Mouse (Mus musculus) spleen, postnatal 4 days (tissue): ENCODE data around the gene Zfp607a.
"Not testable (repeated sequence)": the region's sequence is repeated elsewhere in the genome, so short reads cannot be mapped to it uniquely, and the experiment has no call there.

Experiments
- DNase-seq, 2 experiments: peaks; one replicate each; pipeline ENCODE4 v3.0.0; 2022; ENCODE audit warnings: low spot score in 2 of 2

The Zfp607a gene

DNA sequence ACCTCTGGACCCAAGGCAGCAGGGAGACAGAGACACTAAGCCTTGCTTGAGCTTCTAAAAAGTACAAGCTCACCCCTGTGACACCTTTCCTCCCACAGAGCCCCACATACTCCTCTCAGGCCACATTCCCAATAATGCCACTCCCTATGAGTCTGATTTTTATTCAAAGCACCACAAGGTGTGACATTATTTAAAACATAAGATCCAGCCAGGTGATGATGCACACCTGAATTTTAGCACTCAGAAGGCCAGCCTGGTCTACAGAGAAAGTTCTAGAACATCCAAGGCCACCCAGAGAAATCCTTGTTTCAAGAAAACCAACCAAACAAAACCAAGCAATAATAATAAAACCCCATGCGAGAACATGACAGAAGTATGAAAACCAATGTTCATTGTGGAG, at the start of gene Zfp607a:
Gene Zfp607a (plus strand): TSS at position 301 of the 400 bp plus-strand sequence.
- DNase-seq: no peak

DNA sequence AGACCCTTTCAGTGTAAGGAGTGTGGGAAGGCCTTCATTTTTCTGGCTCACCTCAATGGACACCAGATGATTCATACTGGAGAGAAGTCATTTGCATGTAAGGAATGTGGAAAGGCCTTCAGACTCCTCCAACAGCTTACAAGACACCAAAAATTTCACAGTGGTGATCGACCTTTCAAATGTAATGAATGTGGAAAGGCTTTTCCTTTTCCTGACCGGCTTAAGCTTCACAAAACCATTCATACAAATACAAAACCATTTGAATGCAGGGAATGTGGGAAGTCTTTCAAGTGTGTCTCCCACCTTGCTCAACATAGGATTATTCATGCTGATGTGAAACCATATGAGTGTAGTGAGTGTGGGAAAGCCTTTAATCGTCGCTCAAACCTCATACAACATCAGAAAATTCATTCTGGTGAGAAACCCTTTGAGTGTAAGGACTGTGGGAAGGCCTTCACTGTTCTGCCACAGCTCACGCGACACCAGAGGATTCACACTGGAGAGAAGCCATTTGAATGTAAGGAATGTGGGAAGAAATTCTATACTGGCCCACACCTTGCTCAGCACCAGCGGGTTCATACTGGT, 38.7 kb upstream of the Zfp607a start:
- no peak for DNase-seq

DNA sequence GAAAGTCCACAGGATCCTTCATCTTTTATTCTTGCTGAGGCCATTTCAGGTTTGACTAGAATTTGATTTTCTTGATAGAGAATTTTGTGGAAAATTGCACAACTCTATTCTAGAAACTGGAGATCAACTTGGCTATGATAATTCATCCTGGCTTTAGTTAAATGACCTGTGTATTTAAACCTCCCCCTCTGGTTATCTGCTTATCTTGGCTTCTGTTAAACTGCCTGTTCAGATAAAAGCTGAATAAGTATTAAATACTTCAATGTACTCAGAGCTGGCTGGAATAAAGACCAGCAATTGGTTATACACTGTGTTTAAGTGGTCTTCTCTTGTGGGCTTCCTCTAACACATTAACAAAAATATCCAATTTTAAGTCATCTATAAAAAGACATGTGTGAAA, 34.7 kb upstream of the Zfp607a start:
- no peak for DNase-seq

DNA sequence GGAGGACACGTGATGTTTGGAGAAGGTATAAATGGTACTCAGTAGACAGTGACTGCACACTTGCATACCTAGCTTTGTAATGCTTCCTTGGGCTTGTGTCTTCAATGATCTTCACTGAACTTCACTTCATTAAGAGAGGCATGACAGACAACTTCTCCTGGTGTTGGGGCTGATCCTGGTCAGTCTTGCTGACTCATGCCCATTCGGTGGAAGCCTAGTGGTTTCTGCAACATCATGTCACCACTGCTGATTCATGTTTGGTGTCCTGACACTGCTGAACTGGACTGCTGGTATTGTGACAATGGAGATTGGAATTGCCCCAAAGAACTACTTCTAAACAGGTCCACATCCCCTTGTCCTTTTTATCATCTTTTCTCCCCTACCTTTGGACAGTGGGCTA, 23.2 kb upstream of the Zfp607a start:
- DNase-seq: no peak

DNA sequence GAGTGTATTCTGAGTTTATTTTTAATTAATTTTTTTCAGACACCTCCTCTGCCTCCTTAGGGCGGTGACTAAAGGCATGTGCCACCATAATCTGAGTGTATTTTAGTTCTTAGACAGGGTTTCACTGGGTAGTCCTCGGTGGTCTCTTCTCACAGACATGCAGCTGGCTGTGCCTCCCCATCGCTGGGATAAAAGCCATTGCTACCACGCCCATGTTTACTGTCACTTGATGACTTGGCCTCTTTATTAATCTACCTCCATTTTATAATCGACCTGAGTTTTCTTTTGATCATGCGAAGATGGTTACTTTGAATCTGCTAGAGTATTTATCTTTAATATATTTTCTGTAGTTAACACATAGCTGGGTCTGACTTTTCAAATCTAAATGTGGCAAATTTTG, 19.4 kb upstream of the Zfp607a start:
- no peak for DNase-seq

DNA sequence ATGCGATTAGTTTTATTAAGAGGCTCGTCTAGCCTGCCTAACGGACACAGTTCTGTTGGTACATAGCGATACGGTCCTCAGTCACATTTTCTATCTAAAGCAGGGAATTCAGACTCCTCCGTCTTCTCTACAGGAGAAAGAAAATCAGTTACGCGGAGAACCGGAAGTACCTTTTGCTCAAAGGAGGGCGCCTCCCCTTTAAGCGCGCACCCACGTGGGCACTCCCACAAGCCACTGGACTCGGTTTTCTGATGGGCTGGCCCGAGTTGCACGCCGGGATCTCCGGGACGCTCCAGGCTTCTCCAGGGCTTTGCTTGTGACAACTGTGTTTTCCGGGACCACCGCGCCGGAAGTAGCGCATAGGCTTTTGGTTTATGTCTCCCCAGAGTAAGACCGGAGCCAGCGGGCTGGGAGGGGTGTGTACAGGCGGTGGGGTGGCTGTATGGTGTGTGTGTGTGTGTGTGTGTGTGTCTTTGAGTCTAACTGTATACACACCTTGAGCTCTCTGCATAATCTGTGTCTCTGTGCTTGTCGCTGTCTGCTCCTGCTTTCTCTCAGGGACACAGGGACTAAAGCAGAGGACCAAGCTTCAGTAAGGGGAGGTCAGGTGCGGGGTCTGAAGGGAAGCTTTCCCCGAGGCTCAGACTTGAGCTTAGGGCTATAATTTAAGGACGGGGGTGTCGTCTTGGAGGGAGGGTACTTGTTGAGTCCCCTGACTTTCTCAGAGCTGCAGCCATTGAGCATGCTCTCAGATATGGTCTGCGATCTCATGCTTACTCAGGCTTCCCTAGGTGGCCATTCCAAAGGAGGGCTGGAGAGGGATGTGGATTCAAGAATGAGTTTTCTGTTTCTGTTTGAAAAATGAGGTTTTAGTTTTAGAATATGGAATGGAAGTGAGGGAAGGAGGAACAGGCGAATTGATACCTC, 18.7 kb upstream of the Zfp607a start, which contains the start of gene Zfp59:
Gene Zfp59 (plus strand): TSS at position 285 of the 927 bp plus-strand sequence.
- peak; percentile 74 to 85 for DNase-seq

DNA sequence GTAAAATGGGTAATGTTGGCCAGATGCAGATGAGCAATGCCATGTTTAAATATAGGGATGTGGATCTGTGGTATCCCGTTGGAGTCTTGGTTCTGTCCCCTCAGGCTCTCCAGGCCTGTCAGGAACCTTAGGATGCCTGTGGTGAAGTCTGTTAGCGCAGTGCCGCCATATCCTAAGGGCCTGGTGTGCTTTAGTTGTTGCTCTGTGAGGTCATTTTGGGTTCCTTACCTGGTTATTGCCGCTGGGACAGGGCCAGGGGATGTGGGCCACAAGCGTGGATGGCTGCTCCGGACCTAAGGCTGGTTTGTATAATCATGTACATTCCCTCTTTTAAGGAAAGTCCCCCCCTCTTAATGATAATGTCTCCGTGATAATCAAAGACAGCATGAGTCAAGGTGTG, 17.7 kb upstream of the Zfp607a start:
- DNase-seq: no peak

DNA sequence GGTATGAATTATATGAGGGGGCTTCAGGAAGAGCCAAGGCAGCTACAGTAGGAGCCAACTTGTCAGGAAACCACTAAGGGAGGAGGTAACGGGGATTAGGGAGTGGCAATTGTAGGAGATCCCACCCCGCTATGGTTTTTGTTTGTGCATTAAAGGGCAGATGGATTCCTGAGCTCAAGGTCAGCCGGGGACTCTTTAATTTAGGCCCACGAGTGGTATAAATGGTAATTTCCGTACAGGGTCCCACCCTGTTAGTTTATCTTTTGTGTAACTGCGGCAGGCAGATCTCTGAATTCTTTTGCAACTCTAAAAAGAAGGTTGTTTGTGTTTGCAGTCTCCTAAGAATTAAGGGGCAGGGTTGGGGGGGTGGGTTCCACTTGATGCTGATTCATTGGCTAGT, 17.2 kb upstream of the Zfp607a start:
- no peak for DNase-seq

DNA sequence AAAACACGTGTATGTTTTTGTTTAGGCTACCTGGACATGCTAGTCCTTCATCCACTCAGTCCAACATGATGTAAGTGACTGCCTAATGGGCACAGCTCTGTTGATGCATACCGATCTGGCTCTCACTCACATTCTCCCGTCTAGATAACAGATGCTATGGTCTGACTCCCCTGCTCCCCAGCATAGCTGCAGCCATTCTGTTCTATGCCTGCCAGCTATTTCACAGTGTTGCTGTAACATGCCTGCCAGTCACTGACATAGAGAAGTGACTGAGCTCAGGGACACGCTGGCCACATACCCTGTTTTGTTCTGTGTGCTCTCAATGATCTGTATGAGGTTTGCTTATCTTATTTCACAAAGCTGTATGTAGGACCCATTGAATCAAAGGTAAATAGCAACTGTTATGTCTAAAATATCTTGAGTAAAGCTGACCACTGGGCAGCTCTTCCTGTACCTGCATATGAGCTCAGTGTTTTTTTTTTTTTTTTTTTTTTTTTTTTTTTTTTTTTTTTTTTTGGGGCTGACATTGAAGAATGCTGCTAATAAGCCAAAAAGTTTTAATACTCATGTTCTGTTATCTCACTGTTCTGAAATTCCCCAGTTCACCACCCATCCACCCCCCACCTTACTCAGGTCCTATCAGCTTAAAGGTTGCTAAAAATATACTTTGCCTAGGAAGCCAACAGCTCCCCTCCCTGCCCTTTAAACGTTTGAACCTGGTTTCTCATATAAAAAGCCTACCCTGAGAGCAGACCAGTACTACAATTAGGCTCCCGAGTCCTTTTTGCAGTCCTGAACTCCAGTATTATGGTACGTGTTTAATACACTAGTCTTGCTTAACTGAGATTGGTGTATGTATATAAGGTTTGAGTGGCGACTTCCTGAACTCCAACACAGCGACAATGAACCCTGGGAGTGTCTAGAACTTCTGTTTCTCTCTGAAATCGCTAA, 2.2 kb downstream of the Zfp607a start:
- DNase-seq: no peak

DNA sequence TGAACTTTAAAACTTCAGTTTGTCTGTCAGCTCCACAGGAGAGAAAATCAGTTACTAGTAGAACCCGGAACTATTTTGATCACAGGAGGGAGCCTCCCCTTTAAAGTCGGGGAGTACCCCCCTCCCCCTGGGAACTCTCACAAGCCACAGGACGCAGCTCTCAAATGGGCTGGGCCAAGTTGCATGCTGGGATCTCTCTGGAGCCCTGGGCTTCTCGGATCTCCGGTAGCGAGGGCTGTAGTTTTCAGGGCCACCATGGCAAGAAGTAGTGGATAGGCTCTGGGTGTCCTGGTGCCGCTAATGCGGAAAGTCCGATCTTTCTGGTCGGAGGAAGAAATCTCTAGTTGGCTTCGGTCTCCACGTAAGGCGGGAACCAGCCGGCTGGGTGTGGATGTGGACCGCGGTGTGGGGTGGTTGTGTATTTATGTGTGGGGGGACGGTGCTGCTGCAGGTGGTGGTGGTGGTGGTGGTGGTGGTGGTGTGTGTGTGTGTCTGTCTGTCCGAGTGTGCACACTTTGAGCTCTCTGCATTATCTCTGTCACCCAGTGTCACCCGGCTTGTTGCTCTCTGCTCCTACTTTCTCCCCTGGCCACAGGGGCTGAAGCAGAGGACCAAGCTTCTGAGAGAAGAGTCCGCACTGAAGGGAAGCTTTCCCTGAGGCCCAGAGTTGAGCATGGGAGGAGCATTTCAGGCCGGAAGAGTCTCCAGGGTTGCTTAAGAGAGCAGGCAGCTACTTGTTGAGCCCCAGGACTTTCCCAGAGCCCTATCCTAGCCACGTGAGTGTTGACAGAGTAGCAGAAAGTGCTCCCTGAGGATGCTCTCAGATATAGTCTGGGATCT, 3.3 kb downstream of the Zfp607a start:
- peak; percentile 65 to 78 for DNase-seq

DNA sequence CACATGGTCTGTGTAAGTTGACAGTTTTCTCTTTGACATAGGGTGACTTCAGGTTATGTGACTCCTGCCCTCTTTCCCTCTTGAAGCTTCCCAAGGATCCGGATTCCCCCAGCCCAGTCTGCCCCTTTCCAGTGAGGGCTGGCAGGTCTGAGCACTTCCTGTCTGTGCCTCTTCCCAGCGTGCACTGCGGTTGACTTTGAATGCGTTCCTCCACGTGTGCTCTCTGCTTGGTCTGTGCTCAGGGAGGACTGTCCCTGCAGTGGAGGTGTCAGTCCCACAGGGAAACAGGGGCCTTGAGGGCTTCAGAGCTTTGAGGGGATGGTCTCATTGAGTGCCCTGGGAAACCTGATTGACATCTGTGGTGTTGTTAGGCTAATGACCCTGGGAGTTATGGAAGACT, 5.3 kb downstream of the Zfp607a start:
- DNase-seq: not testable (repeated sequence)

DNA sequence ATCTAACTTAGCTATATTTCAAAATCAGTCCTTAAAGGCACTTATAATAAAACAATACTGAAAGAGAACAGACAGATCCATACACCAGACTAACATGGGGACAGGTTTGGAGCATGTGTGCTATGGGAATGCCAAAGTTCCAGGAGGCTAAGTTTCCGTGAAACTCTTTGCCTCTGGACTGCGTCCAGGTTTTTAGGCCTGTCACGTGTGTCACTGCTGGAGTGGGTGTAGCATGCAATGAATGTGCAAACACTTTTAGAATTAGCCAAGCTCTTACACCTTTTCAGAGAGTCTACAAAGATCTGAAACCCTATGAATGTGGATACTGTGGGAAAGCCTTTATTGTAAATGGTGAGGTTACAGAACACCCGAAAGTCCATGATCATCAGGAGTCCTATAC, 24.4 kb downstream of the Zfp607a start:
- DNase-seq: no peak

DNA sequence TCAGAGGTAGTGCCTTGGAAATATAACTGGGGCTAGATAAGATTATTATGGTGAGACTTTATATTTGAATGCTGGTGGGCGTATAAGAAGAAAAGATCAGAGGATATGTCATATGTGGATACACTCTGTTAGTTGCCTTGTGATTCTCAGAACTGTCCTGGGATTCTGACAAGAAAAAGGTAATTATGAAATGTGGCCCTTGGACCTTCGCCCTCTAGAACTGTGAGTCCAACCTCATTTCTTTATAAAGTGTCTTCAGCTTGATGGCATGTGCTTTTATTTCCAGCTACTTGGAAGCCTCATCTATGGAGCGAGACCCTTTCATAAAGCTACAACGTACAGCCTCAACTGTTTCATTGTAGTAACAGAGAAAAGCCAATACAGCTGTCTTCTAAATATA, 43.3 kb downstream of the Zfp607a start:
- no peak for DNase-seq

DNA sequence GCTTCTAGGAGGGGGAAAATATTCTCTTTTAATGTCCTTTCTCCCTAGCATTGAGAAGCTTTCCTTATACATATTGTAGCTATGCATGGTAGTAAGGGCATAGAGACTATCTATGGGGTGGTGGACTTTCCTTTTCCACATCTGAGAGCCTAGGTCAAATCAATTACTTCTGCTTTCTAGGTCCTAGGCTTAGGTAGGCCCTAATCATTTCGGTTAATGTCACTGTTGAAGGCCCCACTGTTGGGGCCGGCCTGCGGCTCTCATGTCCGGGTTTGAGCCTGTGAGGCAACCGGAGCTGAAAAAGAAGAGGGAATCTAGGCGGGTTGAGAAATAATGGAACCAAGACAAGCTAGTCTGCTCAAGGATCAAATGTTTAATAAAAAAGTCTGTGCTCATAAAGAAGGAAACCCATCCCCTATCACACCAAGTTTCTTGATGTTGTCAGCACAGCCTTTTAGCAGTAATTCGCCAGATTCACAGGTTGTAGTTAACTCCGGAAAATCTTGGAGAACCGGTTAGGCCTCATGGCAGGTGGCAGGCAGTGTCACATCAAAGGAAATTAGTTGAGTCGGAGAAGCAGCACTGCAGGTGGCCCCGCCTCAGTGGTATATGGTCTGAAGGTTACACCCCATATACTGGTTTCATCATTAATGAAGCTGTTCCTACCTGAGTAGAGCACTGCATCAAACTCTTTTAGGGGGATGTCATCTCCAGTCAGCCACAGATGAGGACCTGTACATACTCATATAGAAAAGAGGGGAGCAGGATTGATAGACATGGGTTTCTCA, 47.9 kb downstream of the Zfp607a start:
- no peak for DNase-seq

DNA sequence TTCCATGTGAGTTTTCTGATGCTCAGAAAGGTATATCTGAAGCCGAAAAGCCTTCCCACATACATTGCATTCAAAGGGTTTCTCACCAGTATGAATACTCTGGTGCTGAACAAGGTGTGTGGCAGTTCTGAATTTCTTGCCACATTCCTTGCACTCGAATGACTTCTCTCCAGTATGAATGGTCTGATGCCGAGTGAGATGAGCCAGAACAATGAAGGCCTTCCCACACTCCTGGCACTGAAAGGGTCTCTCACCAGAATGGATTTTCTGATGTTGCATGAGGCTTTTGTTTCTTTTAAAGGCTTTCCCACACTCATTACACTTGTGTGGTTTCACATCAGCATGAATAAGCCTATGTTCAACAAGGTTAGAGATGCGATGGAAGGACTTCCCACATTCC, 53.6 kb downstream of the Zfp607a start:
- not testable (repeated sequence) for DNase-seq

DNA sequence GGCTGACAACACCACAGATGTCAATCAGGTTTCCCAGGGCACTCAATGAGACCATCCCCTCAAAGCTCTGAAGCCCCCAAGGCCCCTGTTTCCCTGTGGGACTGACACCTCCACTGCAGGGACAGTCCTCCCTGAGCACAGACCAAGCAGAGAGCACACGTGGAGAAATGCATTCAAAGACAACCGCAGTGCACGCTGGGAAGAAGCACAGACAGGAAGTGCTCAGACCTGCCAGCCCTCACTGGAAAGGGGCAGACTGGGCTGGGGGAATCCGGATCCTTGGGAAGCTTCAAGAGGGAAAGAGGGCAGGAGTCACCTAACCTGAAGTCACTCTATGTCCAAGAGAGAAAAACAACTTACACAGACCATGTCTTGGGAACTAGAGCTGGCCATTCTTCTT, 69.7 kb downstream of the Zfp607a start:
- DNase-seq: not testable (repeated sequence)

DNA sequence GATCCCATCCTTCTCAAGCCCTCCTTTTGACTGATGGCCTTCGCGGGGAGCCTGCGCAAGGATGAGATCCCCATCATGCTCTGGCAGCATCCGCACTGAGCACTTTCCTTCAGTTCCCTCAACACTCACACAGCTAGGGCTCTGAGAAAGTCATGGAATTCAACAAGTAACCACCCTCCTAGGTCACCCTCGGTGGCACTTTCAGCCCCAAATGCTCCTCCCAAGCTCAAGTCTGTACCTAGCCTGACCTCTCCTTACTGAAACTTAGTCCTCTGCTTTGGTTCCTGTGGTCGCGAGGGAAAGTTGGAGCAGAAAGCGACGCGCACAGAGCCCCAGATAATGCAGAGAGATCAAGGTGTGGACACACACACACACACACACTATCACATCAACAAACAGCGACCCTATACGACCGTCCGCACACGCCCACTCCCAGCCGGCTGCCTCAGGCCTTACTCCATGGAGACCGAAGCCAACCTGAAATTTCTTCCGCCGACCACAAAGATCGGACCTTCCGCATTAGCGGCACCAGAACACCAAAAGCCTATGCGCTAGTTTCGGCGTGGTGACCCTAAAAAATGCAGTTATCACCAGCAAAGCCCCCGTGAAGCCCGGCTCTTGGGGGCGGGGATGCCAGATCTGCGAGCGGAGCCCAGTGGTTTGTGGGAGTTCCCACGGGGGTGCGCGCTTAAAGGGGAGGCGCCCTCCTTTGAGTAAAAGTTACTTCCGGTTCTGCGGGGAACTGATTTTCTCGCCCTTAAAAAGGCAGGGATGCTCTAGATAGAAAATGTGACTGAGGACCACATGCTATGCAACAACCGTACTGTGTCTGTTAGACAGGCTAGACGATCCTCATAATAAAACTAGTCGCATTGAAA, 71.7 kb downstream of the Zfp607a start, which contains the start of gene Zfp974:
Gene Zfp974 (minus strand): TSS at position 643 of the 878 bp plus-strand sequence.
- DNase-seq: peak; percentile 38 to 66
